Comparison of ENCODE assay signal across 8 mouse cellular contexts in genomic region chr10:93888935-93889578, GRCm38 (mm10). TPM values are rescaled to one million over a fixed set of nuclear protein-coding genes. Genes with fewer than 3 reads are reported as not detected.
DNase-seq lines count a peak whose midpoint lies in the region; ATAC-seq and TF ChIP-seq lines count a peak whose summit lies in the region.

No protein-coding gene starts in this region.

- peak; percentile 62 for ATAC-seq in embryonic facial prominence, embryonic 14.5 days (ENCODE audit: low read depth)
- peak; percentile 48 for ATAC-seq in heart, embryonic 13.5 days (ENCODE audit: extremely low read depth, insufficient number of reproducible peaks, low FRiP score, low TSS enrichment)
- peak; percentile 3 for ATAC-seq in megakaryocyte-erythroid progenitor cell, adult 5-6 weeks (replicated peaks; ENCODE audit: low FRiP score, low TSS enrichment, poor library complexity, severe bottlenecking)
- peak; percentile 52; the same call in 1 of the 2 replicates for ATAC-seq in stomach, embryonic 16.5 days (ENCODE audit: insufficient read depth, low FRiP score)

- H3K79me2 ChIP-seq in heart, adult 2 months (replicated peaks; ENCODE audit: control insufficient read depth, insufficient read depth, low read length): peaks cover under 1% of the 10 kb centered on the region; the same call in 1 of the 2 replicates

- no peak for DNase-seq in heart, adult 2 months
- no peak for DNase-seq in heart, postnatal 25 days (ENCODE audit: low spot score)
- peak; percentile 57 for DNase-seq in NIH3T3 (ENCODE audit: low read depth)
- peak; percentile 24 for DNase-seq in embryonic facial prominence, embryonic 14.5 days (ENCODE audit: low spot score)
- peak; percentile 16 for DNase-seq in layer of hippocampus, adult 9-11 months

- no peaks in the 10 kb centered on the region for H3K9me3 ChIP-seq in embryonic facial prominence, embryonic 14.5 days (ENCODE audit: control insufficient read depth, low read length)
- H3K9me3 ChIP-seq in heart, embryonic 13.5 days: no peaks in the 10 kb centered on the region
- no peaks in the 10 kb centered on the region for H3K9me3 ChIP-seq in stomach, embryonic 16.5 days (replicated peaks; ENCODE audit: control insufficient read depth, low read length)

- TF ChIP-seq CTCF in heart, adult 2 months (IDR thresholded peaks at IDR 0.05): no peak

- no peaks in the 10 kb centered on the region for H3K27me3 ChIP-seq in heart, adult 2 months (ENCODE audit: control insufficient read depth, insufficient read depth, low read length)
- no peaks in the 10 kb centered on the region for H3K27me3 ChIP-seq in embryonic facial prominence, embryonic 14.5 days (replicated peaks; ENCODE audit: control insufficient read depth, insufficient read depth, low read length)
- H3K27me3 ChIP-seq in heart, embryonic 13.5 days (replicated peaks): no peaks in the 10 kb centered on the region
- H3K27me3 ChIP-seq in stomach, embryonic 16.5 days (ENCODE audit: control insufficient read depth, insufficient read depth, low read length): no peaks in the 10 kb centered on the region

- intact Hi-C loops in heart, adult 2 months (cut with DNase I): no loop called here
- intact Hi-C loops in heart, postnatal 25 days (cut with DNase I): loop anchor here (5.0 kb wide), 1 partner anchor 258 kb away; the partner anchor contains the start of gene Nr2c1

- no peak for TF ChIP-seq EP300 in heart, adult 2 months (IDR thresholded peaks at IDR 0.05; ENCODE audit: insufficient read depth, low read depth, low read length)

- H3K9ac ChIP-seq in heart, adult 2 months (ENCODE audit: low read depth, low read length): peak overlapping the region; percentile 88
- H3K9ac ChIP-seq in embryonic facial prominence, embryonic 14.5 days (ENCODE audit: low read depth, low read length): peak overlapping the region; percentile 94
- H3K9ac ChIP-seq in heart, embryonic 13.5 days: peak overlapping the region; percentile 98
- peak overlapping the region; percentile 83 for H3K9ac ChIP-seq in stomach, embryonic 16.5 days (ENCODE audit: low read length)

- H3K4me3 ChIP-seq in heart, adult 2 months: peak overlapping the region; percentile 98
- peak overlapping the region; percentile 93 for H3K4me3 ChIP-seq in embryonic facial prominence, embryonic 14.5 days (ENCODE audit: low read depth, low read length)
- H3K4me3 ChIP-seq in heart, embryonic 13.5 days: peak overlapping the region; percentile 93
- H3K4me3 ChIP-seq in stomach, embryonic 16.5 days (replicated peaks; ENCODE audit: low read length): peak overlapping the region; percentile 81

- H3K27ac ChIP-seq in heart, adult 2 months: peak overlapping the region; percentile 84
- peak overlapping the region; percentile 87 for H3K27ac ChIP-seq in embryonic facial prominence, embryonic 14.5 days (replicated peaks; ENCODE audit: low read depth, low read length)
- peak overlapping the region; percentile 92 for H3K27ac ChIP-seq in heart, embryonic 13.5 days (replicated peaks)
- peak overlapping the region; percentile 82 for H3K27ac ChIP-seq in stomach, embryonic 16.5 days (ENCODE audit: low read length)

- WGBS in heart, adult 2 months: under 1% methylated on average over 38 of the region's 38 CpGs
- WGBS in embryonic facial prominence, embryonic 14.5 days: 2% methylated on average over 34 of the region's 38 CpGs
- under 1% methylated on average over 38 of the region's 38 CpGs for WGBS in heart, embryonic 13.5 days
- WGBS in stomach, embryonic 16.5 days: under 1% methylated on average over 38 of the region's 38 CpGs

- H3K36me3 ChIP-seq in heart, adult 2 months (ENCODE audit: control insufficient read depth, insufficient read depth, low read length): peaks cover 5% of the 10 kb centered on the region
- peaks cover 29% of the 10 kb centered on the region for H3K36me3 ChIP-seq in embryonic facial prominence, embryonic 14.5 days (ENCODE audit: control insufficient read depth, insufficient read depth, low read length)
- peaks cover 30% of the 10 kb centered on the region for H3K36me3 ChIP-seq in heart, embryonic 13.5 days
- H3K36me3 ChIP-seq in stomach, embryonic 16.5 days (ENCODE audit: control insufficient read depth, insufficient read depth, low read length): peaks cover 7% of the 10 kb centered on the region; the same call in 1 of the 2 replicates

- peaks cover 2% of the 10 kb centered on the region for H3K4me1 ChIP-seq in heart, adult 2 months (ENCODE audit: control insufficient read depth, insufficient read depth, low read length)
- H3K4me1 ChIP-seq in embryonic facial prominence, embryonic 14.5 days (ENCODE audit: control insufficient read depth, insufficient read depth, low read length): peaks cover 9% of the 10 kb centered on the region
- H3K4me1 ChIP-seq in heart, embryonic 13.5 days: peaks cover 12% of the 10 kb centered on the region
- H3K4me1 ChIP-seq in stomach, embryonic 16.5 days (ENCODE audit: control insufficient read depth, insufficient read depth, low read length): peaks cover 15% of the 10 kb centered on the region

- H3K4me2 ChIP-seq in embryonic facial prominence, embryonic 14.5 days (ENCODE audit: low read depth, low read length): peak overlapping the region; percentile 90
- H3K4me2 ChIP-seq in heart, embryonic 13.5 days: peak overlapping the region; percentile 86
- peak overlapping the region; percentile 91 for H3K4me2 ChIP-seq in stomach, embryonic 16.5 days (ENCODE audit: low read depth, low read length)

- TF ChIP-seq POLR2A in heart, adult 2 months (IDR thresholded peaks at IDR 0.05; ENCODE audit: insufficient read depth, low read depth, low read length): no peak

RNA-seq across cellular contexts. Expression of gene Metap2, which starts 7.8 kb away (rescaled TPM):
- total RNA-seq in heart, adult 2 months (2021): 100 to 1,000 TPM; 111 to 114 TPM
- 45.4 and 90.6 TPM in 2 replicates for polyA plus RNA-seq in heart, adult 2 months (2012; rRNA removed)
- 100 to 1,000 TPM; 111 to 131 TPM for total RNA-seq in heart, postnatal 25 days (2021)
- polyA plus RNA-seq in embryonic facial prominence, embryonic 14.5 days (2014; fragmentation: Nextera tagmentation; extraction: Ambion mirVana): 172 and 182 TPM in 2 replicates
- polyA plus RNA-seq in heart, embryonic 13.5 days (2015; fragmentation: Nextera tagmentation; extraction: Ambion mirVana): 141 and 148 TPM in 2 replicates
- 458 and 509 TPM in 2 replicates for total RNA-seq in megakaryocyte-erythroid progenitor cell, adult 5-6 weeks (2014; fragmentation: Nextera tagmentation)
- 577 and 616 TPM in 2 replicates for total RNA-seq in megakaryocyte-erythroid progenitor cell, adult 5-6 weeks (2017)
- polyA plus RNA-seq in stomach, embryonic 16.5 days (2015; fragmentation: Nextera tagmentation; extraction: Ambion mirVana): 191 TPM in 2 replicates

RNA-seq across cellular contexts. Expression of gene Usp44, which starts 57.7 kb away (rescaled TPM):
- not detected for total RNA-seq in heart, adult 2 months (2021)
- not detected in 2 replicates for polyA plus RNA-seq in heart, adult 2 months (2012; rRNA removed)
- total RNA-seq in heart, postnatal 25 days (2021): not detected
- polyA plus RNA-seq in embryonic facial prominence, embryonic 14.5 days (2014; fragmentation: Nextera tagmentation; extraction: Ambion mirVana): 0.63 and 1.2 TPM in 2 replicates
- polyA plus RNA-seq in heart, embryonic 13.5 days (2015; fragmentation: Nextera tagmentation; extraction: Ambion mirVana): 0.29 and 0.31 TPM in 2 replicates
- total RNA-seq in megakaryocyte-erythroid progenitor cell, adult 5-6 weeks (2014; fragmentation: Nextera tagmentation): not detected in 2 replicates
- 0.65 TPM in 1 of 2 replicates, not detected in the other for total RNA-seq in megakaryocyte-erythroid progenitor cell, adult 5-6 weeks (2017)
- polyA plus RNA-seq in stomach, embryonic 16.5 days (2015; fragmentation: Nextera tagmentation; extraction: Ambion mirVana): 0.22 and 0.35 TPM in 2 replicates

Comparison
In these comparisons a context has a peak if more than half of its experiments do, and no peak if none do; other contexts are left out.
1. DNase-seq: peak in NIH3T3 (single experiment), embryonic facial prominence, embryonic 14.5 days (single experiment) and layer of hippocampus, adult 9-11 months (single experiment); none in heart, adult 2 months (0 of 2) and heart, postnatal 25 days (single experiment).
2. ATAC-seq: peak in every context shown above with its lines; median percentile 62 in embryonic facial prominence, embryonic 14.5 days; 52 in stomach, embryonic 16.5 days; 48 in heart, embryonic 13.5 days; 3 in megakaryocyte-erythroid progenitor cell, adult 5-6 weeks.
3. Peak in every context shown above with its lines, with median percentiles within 50 percentile points of each other: H3K27ac ChIP-seq, H3K4me3 ChIP-seq, H3K9ac ChIP-seq and H3K4me2 ChIP-seq.